In genomic region chr3:3014978-3015377, GRCm38 (mm10) we compare ENCODE assay signal across 15 mouse cellular contexts.
DNase-seq lines count a peak whose midpoint lies in the region; ATAC-seq lines count a peak whose summit lies in the region.
"Had no signal": no experiment of that assay in that cellular context is flagged by ENCODE, and none has a peak within 500 bp of the region (broad histone marks: within the 10 kb centered on the region; RNA-seq: fewer than 3 reads in every experiment).

No protein-coding gene starts in this region.

- no peak for DNase-seq in hindbrain, embryonic 14.5 days (ENCODE audit: low spot score)
- DNase-seq in hindbrain, embryonic 10.5 days (ENCODE audit: low spot score) = no peak
- DNase-seq in midbrain, embryonic 11.5 days (ENCODE audit: low spot score, missing footprints) = no peak
- DNase-seq in splenic B cell, adult 2 months (ENCODE audit: low read depth, low spot score) = peak; percentile 23
- DNase-seq in urinary bladder, adult 2 months (ENCODE audit: low spot score) = no peak
- no peak for DNase-seq in frontal cortex, postnatal 36 days (ENCODE audit: low spot score in 2 of 2)
- DNase-seq: adrenal gland, postnatal 36 days; heart, postnatal 10 days; kidney, postnatal 4 days; lung, postnatal 14 days; right cerebral cortex, postnatal 14 days; thymus, postnatal 25 days had no signal

- H3K27ac ChIP-seq in hindbrain, embryonic 14.5 days = no peak overlapping the region
- no peak overlapping the region for H3K27ac ChIP-seq in hindbrain, embryonic 10.5 days
- no peak overlapping the region for H3K27ac ChIP-seq in midbrain, embryonic 11.5 days (ENCODE audit: low read depth, low read length)
- H3K27ac ChIP-seq in midbrain, embryonic 15.5 days = no peak overlapping the region
- H3K27ac ChIP-seq in limb, embryonic 12.5 days = no peak overlapping the region

- H3K36me3 ChIP-seq in hindbrain, embryonic 14.5 days (replicated peaks; ENCODE audit: control insufficient read depth, insufficient read depth) = no peaks in the 10 kb centered on the region
- H3K36me3 ChIP-seq in hindbrain, embryonic 10.5 days = no peaks in the 10 kb centered on the region
- no peaks in the 10 kb centered on the region for H3K36me3 ChIP-seq in midbrain, embryonic 11.5 days (ENCODE audit: control insufficient read depth, insufficient read depth, low read length)
- no peaks in the 10 kb centered on the region for H3K36me3 ChIP-seq in midbrain, embryonic 15.5 days (replicated peaks)
- no peaks in the 10 kb centered on the region for H3K36me3 ChIP-seq in limb, embryonic 12.5 days
- no peaks in the 10 kb centered on the region for H3K36me3 ChIP-seq in splenic B cell, adult 2 months (ENCODE audit: control insufficient read depth, insufficient read depth, low read length, poor library complexity, severe bottlenecking)

- peaks cover 70% of the 10 kb centered on the region for H3K9me3 ChIP-seq in hindbrain, embryonic 14.5 days (ENCODE audit: control insufficient read depth, low read length)
- peaks cover 80% of the 10 kb centered on the region for H3K9me3 ChIP-seq in hindbrain, embryonic 10.5 days
- H3K9me3 ChIP-seq in midbrain, embryonic 11.5 days (ENCODE audit: control insufficient read depth, low read length) = peaks cover 60% of the 10 kb centered on the region
- peaks cover 64% of the 10 kb centered on the region for H3K9me3 ChIP-seq in midbrain, embryonic 15.5 days
- peaks cover 76% of the 10 kb centered on the region for H3K9me3 ChIP-seq in limb, embryonic 12.5 days

- H3K4me3 ChIP-seq in hindbrain, embryonic 14.5 days (replicated peaks; ENCODE audit: low read length) = no peak overlapping the region
- no peak overlapping the region for H3K4me3 ChIP-seq in hindbrain, embryonic 10.5 days
- H3K4me3 ChIP-seq in midbrain, embryonic 11.5 days (ENCODE audit: low read depth, low read length) = no peak overlapping the region
- no peak overlapping the region for H3K4me3 ChIP-seq in midbrain, embryonic 15.5 days
- no peak overlapping the region for H3K4me3 ChIP-seq in limb, embryonic 12.5 days (replicated peaks)

- no peak overlapping the region for H3K4me2 ChIP-seq in hindbrain, embryonic 14.5 days (replicated peaks)
- no peak overlapping the region for H3K4me2 ChIP-seq in midbrain, embryonic 11.5 days
- H3K4me2 ChIP-seq in midbrain, embryonic 15.5 days = no peak overlapping the region
- H3K4me2 ChIP-seq in limb, embryonic 12.5 days = no peak overlapping the region

- ATAC-seq in hindbrain, embryonic 14.5 days (ENCODE audit: low FRiP score) = 0 out of 2 replicates have a peak, but pooled peaks have one; percentile 21
- peak; percentile 38; the same call in 1 of the 2 replicates for ATAC-seq in midbrain, embryonic 11.5 days (ENCODE audit: low FRiP score)
- ATAC-seq in midbrain, embryonic 15.5 days (replicated peaks) = no peak
- 0 out of 2 replicates have a peak, but pooled peaks have one; percentile 22 for ATAC-seq in limb, embryonic 12.5 days (ENCODE audit: insufficient number of reproducible peaks, insufficient read depth, low FRiP score, low TSS enrichment, low read depth)
- ATAC-seq: intestine, postnatal 0 days had no signal

- no peak overlapping the region for H3K9ac ChIP-seq in hindbrain, embryonic 14.5 days
- no peak overlapping the region for H3K9ac ChIP-seq in midbrain, embryonic 11.5 days (ENCODE audit: low read length)
- no peak overlapping the region for H3K9ac ChIP-seq in midbrain, embryonic 15.5 days
- H3K9ac ChIP-seq in limb, embryonic 12.5 days (replicated peaks) = no peak overlapping the region

- no peaks in the 10 kb centered on the region for H3K27me3 ChIP-seq in hindbrain, embryonic 14.5 days (ENCODE audit: control insufficient read depth, insufficient read depth, low read length)
- H3K27me3 ChIP-seq in hindbrain, embryonic 10.5 days (ENCODE audit: insufficient read depth, poor library complexity, severe bottlenecking) = no peaks in the 10 kb centered on the region
- no peaks in the 10 kb centered on the region for H3K27me3 ChIP-seq in midbrain, embryonic 11.5 days (ENCODE audit: control insufficient read depth, insufficient read depth, low read length)
- no peaks in the 10 kb centered on the region for H3K27me3 ChIP-seq in midbrain, embryonic 15.5 days (replicated peaks)
- no peaks in the 10 kb centered on the region for H3K27me3 ChIP-seq in limb, embryonic 12.5 days
- H3K27me3 ChIP-seq in splenic B cell, adult 2 months (ENCODE audit: control insufficient read depth, insufficient read depth, low read length, poor library complexity, severe bottlenecking) = no peaks in the 10 kb centered on the region

- H3K4me1 ChIP-seq in hindbrain, embryonic 14.5 days (replicated peaks; ENCODE audit: control insufficient read depth, insufficient read depth, low read length) = no peaks in the 10 kb centered on the region
- H3K4me1 ChIP-seq in hindbrain, embryonic 10.5 days (replicated peaks) = no peaks in the 10 kb centered on the region
- no peaks in the 10 kb centered on the region for H3K4me1 ChIP-seq in midbrain, embryonic 11.5 days (ENCODE audit: control insufficient read depth, insufficient read depth, low read length)
- no peaks in the 10 kb centered on the region for H3K4me1 ChIP-seq in midbrain, embryonic 15.5 days
- no peaks in the 10 kb centered on the region for H3K4me1 ChIP-seq in limb, embryonic 12.5 days (replicated peaks)
